Mouse (Mus musculus): ENCODE measurements around the gene Teddm3. TPM values are rescaled to one million over a fixed set of nuclear protein-coding genes. Genes with fewer than 3 reads are reported as not detected.

Teddm3 gene
- not detected for polyA plus RNA-seq (2014; fragmentation: Illumina TruSeq; extraction: RNeasy Lipid Tissue Mini Kit (QIAGEN cat#74804); ENCODE audit: low replicate concordance)

DNA sequence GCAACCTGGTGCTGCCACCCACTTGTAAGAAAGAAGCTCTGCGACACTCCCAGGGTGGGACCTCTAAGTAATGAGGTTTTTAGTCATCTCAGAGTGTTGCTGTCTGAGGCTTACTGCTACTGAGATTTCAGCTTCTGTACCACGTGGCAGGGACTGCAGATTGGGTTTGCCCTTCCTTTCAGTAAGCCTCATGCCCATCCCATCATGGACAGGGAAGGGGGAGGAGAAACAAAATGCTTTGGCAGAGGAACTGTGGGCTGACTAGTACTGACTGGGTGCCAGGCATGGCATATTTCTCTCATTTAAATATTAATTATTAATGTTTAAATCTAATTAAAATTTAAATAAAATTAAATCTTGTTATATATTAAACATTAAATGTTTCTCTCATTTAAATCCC lies at the start of gene Teddm3:
Gene Teddm3 (minus strand): TSS at position 101 of the 400 bp plus-strand sequence.

Other genes with a start within 250 kb of the Teddm3 start
- not detected for gene Ephb3, start 50.8 kb upstream of the Teddm3 start, polyA plus RNA-seq (2014; fragmentation: Illumina TruSeq; extraction: RNeasy Lipid Tissue Mini Kit (QIAGEN cat#74804); ENCODE audit: low replicate concordance)